Mouse (Mus musculus) kidney, adult 8-10 months (tissue): ENCODE results near the gene Gabrb3.
A peak's percentile ranks its signal among the peaks of the same experiment; 100 is the strongest.

Source experiments
- DNase-seq, 2 experiments: peaks; one replicate each; pipeline ENCODE4 v3.0.0; 2022

Gabrb3 gene

GRCm38 (mm10) chr7:57419392-57419791, at the start of gene Gabrb3:
TSS of gene Gabrb3 (plus strand) at chr7:57419692.
- DNase-seq = no peak

GRCm38 (mm10) chr7:57384112-57384511, 35.4 kb upstream of the Gabrb3 start:
- peak; percentile 2 to 8 for DNase-seq

- no peak for DNase-seq
These were observed 32.8 kb upstream of the Gabrb3 start, which contains the start of gene Gabrg3 for GRCm38 (mm10) chr7:57386517-57387340. TSS of gene Gabrg3 (minus strand) at chr7:57387188.

- no peak for DNase-seq
These were observed 32.2 kb upstream of the Gabrb3 start for GRCm38 (mm10) chr7:57387341-57387654.

GRCm38 (mm10) chr7:57390046-57390445, 29.4 kb upstream of the Gabrb3 start:
- DNase-seq = no peak

- DNase-seq = no peak
These were observed 25.9 kb upstream of the Gabrb3 start for GRCm38 (mm10) chr7:57393551-57393950.

- DNase-seq = no peak
These were observed 8.3 kb upstream of the Gabrb3 start for GRCm38 (mm10) chr7:57411163-57411562.

GRCm38 (mm10) chr7:57412896-57413295, 6.6 kb upstream of the Gabrb3 start:
- DNase-seq = no peak

GRCm38 (mm10) chr7:57421044-57421443, 1.6 kb downstream of the Gabrb3 start:
- DNase-seq = no peak

GRCm38 (mm10) chr7:57422675-57423074, 3.2 kb downstream of the Gabrb3 start:
- DNase-seq = no peak

- DNase-seq = no peak
These were observed 28.7 kb downstream of the Gabrb3 start for GRCm38 (mm10) chr7:57448239-57448638.

- no peak for DNase-seq
These were observed 40.9 kb downstream of the Gabrb3 start for GRCm38 (mm10) chr7:57460354-57460753.

GRCm38 (mm10) chr7:57471316-57471715, 51.8 kb downstream of the Gabrb3 start:
- no peak for DNase-seq

GRCm38 (mm10) chr7:57473811-57474525, 54.5 kb downstream of the Gabrb3 start:
- peak; percentile 12 to 32 for DNase-seq

GRCm38 (mm10) chr7:57482896-57483295, 63.4 kb downstream of the Gabrb3 start:
- DNase-seq = no peak

GRCm38 (mm10) chr7:57486907-57487306, 67.4 kb downstream of the Gabrb3 start:
- DNase-seq = no peak

GRCm38 (mm10) chr7:57491795-57492194, 72.3 kb downstream of the Gabrb3 start:
- no peak for DNase-seq

GRCm38 (mm10) chr7:57502809-57503208, 83.3 kb downstream of the Gabrb3 start:
- DNase-seq = no peak

- DNase-seq = no peak
These were observed 89.6 kb downstream of the Gabrb3 start for GRCm38 (mm10) chr7:57508860-57509632.

GRCm38 (mm10) chr7:57509681-57510141, 90.2 kb downstream of the Gabrb3 start, which contains the start of gene Gabra5:
TSS of gene Gabra5 (minus strand) at chr7:57510059.
- no peak for DNase-seq

GRCm38 (mm10) chr7:57512955-57513354, 93.5 kb downstream of the Gabrb3 start:
- peak in 1 of 2 experiments; percentile 9 for DNase-seq

- DNase-seq = no peak
These were observed 110.0 kb downstream of the Gabrb3 start for GRCm38 (mm10) chr7:57529451-57529850.

- no peak for DNase-seq
These were observed 110.5 kb downstream of the Gabrb3 start for GRCm38 (mm10) chr7:57529954-57530353.
